Mouse (Mus musculus): ENCODE measurements around the gene Prpf3. TPM values are rescaled to one million over a fixed set of nuclear protein-coding genes. Genes with fewer than 3 reads are reported as not detected.
"Not testable (repeated sequence)": the region's sequence is repeated elsewhere in the genome, so short reads cannot be mapped to it uniquely, and the experiment has no call there.

Prpf3 gene
- total and polyA plus RNA-seq, 2 experiments from 2014 or later: 14.3 to 24.9 TPM

- H3K36me3 ChIP-seq (ENCODE audit: insufficient read depth): no peaks in the 10 kb centered on the region
- ATAC-seq (peak; percentile 5; the same call in 1 of the 2 replicates), DNase-seq (peak; percentile 36)
- 31% methylated on average over 10 of the region's 10 CpGs for WGBS
- H3K4me1 ChIP-seq (ENCODE audit: insufficient read depth): peaks cover 27% of the 10 kb centered on the region; the same call in 1 of the 2 replicates
- peak overlapping the region; percentile 57 for H3K9ac ChIP-seq
- TF ChIP-seq CTCF (IDR thresholded peaks at IDR 0.05; ENCODE audit: low read depth): peak; percentile 34; the same call in 1 of the 2 replicates
- no peaks in the 10 kb centered on the region for H3K27me3 ChIP-seq (ENCODE audit: insufficient read depth, low read length)
- H3K4me2 ChIP-seq (ENCODE audit: low read depth): peak overlapping the region; percentile 46
- peak overlapping the region; percentile 53 for H3K4me3 ChIP-seq (ENCODE audit: low read depth, low read length)
- peak overlapping the region; percentile 100 for H3K27ac ChIP-seq (ENCODE audit: low read depth, low read length)
- no peaks in the 10 kb centered on the region for H3K9me3 ChIP-seq (ENCODE audit: low read length)
Observed at GRCm38 (mm10) chr3:95820046-95821010, 35.4 kb downstream of the Prpf3 start.

GRCm38 (mm10) chr3:95819351-95819985 is 36.2 kb downstream of the Prpf3 start:
- peaks cover 27% of the 10 kb centered on the region; the same call in 1 of the 2 replicates for H3K4me1 ChIP-seq (ENCODE audit: insufficient read depth)
- under 1% methylated on average over 49 of the region's 49 CpGs for WGBS

GRCm38 (mm10) chr3:95818571-95819288 is 37.0 kb downstream of the Prpf3 start, which contains the start of gene Rprd2:
Gene Rprd2, minus strand, starts transcription at chr3:95818863.
- peak within 1 kb of the TSS; percentile 61 for H3K4me2 ChIP-seq (ENCODE audit: low read depth)
- H3K4me1 ChIP-seq (ENCODE audit: insufficient read depth): peaks cover 27% of the 10 kb centered on the region; the same call in 1 of the 2 replicates
- ATAC-seq (peak; percentile 49), DNase-seq (peak; percentile 87)
- WGBS: under 1% methylated on average over 58 of the region's 60 CpGs
- H3K9me3 ChIP-seq (ENCODE audit: low read length): no peaks in the 10 kb centered on the region
- TF ChIP-seq CTCF (IDR thresholded peaks at IDR 0.05; ENCODE audit: low read depth): peak; percentile 26; the same call in 1 of the 2 replicates
- peak within 1 kb of the TSS; percentile 96 for H3K9ac ChIP-seq
- peak within 1 kb of the TSS; percentile 53 for H3K4me3 ChIP-seq (ENCODE audit: low read depth, low read length)
- no peaks in the 10 kb centered on the region for H3K27me3 ChIP-seq (ENCODE audit: insufficient read depth, low read length)
- peak within 1 kb of the TSS; percentile 100 for H3K27ac ChIP-seq (ENCODE audit: low read depth, low read length)
- H3K36me3 ChIP-seq (ENCODE audit: insufficient read depth): no peaks in the 10 kb centered on the region

More at GRCm38 (mm10) chr3:95819351-95819985, 36.2 kb downstream of the Prpf3 start:
- TF ChIP-seq CTCF (IDR thresholded peaks at IDR 0.05; ENCODE audit: low read depth): peak; percentile 42; the same call in 1 of the 2 replicates
- ATAC-seq (peak; percentile 96), DNase-seq (peak; percentile 100)
- no peaks in the 10 kb centered on the region for H3K27me3 ChIP-seq (ENCODE audit: insufficient read depth, low read length)
- peak overlapping the region; percentile 53 for H3K4me3 ChIP-seq (ENCODE audit: low read depth, low read length)
- peak overlapping the region; percentile 57 for H3K9ac ChIP-seq
- H3K9me3 ChIP-seq (ENCODE audit: low read length): no peaks in the 10 kb centered on the region
- no peaks in the 10 kb centered on the region for H3K36me3 ChIP-seq (ENCODE audit: insufficient read depth)
- H3K4me2 ChIP-seq (ENCODE audit: low read depth): peak overlapping the region; percentile 46
- peak overlapping the region; percentile 100 for H3K27ac ChIP-seq (ENCODE audit: low read depth, low read length)

- Histone ChIP-seq H3K9ac (peak overlapping the region; percentile 96), H3K27ac (ENCODE audit: low read depth, low read length) (peak overlapping the region; percentile 100), H3K4me3 (ENCODE audit: low read depth, low read length) (peak overlapping the region; percentile 53), H3K4me1 (ENCODE audit: insufficient read depth) (peaks cover 27% of the 10 kb centered on the region; the same call in 1 of the 2 replicates), H3K4me2 (ENCODE audit: low read depth) (peak overlapping the region; percentile 61), H3K9me3 (ENCODE audit: low read length) (no peaks in the 10 kb centered on the region), H3K27me3 (ENCODE audit: insufficient read depth, low read length) (no peaks in the 10 kb centered on the region), H3K36me3 (ENCODE audit: insufficient read depth) (no peaks in the 10 kb centered on the region)
- peak; percentile 54 for DNase-seq
- WGBS: under 1% methylated on average over 21 of the region's 21 CpGs
- no peak for ATAC-seq
- TF ChIP-seq CTCF (IDR thresholded peaks at IDR 0.05; ENCODE audit: low read depth): no peak
Observed at GRCm38 (mm10) chr3:95818026-95818511, 37.6 kb downstream of the Prpf3 start.

- no peak overlapping the region for H3K9ac ChIP-seq
- no peaks in the 10 kb centered on the region for H3K9me3 ChIP-seq (ENCODE audit: low read length)
- DNase-seq (no peak), ATAC-seq (no peak)
- no peaks in the 10 kb centered on the region for H3K27me3 ChIP-seq (ENCODE audit: insufficient read depth, low read length)
- H3K27ac ChIP-seq (ENCODE audit: low read depth, low read length): no peak overlapping the region
- WGBS: 91% methylated on average over 3 of the region's 3 CpGs
- peaks cover 27% of the 10 kb centered on the region; the same call in 1 of the 2 replicates for H3K4me1 ChIP-seq (ENCODE audit: insufficient read depth)
- H3K36me3 ChIP-seq (ENCODE audit: insufficient read depth): no peaks in the 10 kb centered on the region
- no peak for TF ChIP-seq CTCF (IDR thresholded peaks at IDR 0.05; ENCODE audit: low read depth)
- H3K4me2 ChIP-seq (ENCODE audit: low read depth): peak overlapping the region; percentile 61; the same call in 1 of the 2 replicates
- H3K4me3 ChIP-seq (ENCODE audit: low read depth, low read length): no peak overlapping the region; the same call in 1 of the 2 replicates
Observed at GRCm38 (mm10) chr3:95816681-95817080, 39.0 kb downstream of the Prpf3 start.

GRCm38 (mm10) chr3:95808384-95808783 is 47.3 kb downstream of the Prpf3 start:
- peaks cover 7% of the 10 kb centered on the region; the same call in 1 of the 2 replicates for H3K36me3 ChIP-seq (ENCODE audit: insufficient read depth)
- no peak overlapping the region for H3K4me3 ChIP-seq (ENCODE audit: low read depth, low read length)
- no peak for ATAC-seq
- H3K9me3 ChIP-seq (ENCODE audit: low read length): no peaks in the 10 kb centered on the region
- no peak overlapping the region for H3K27ac ChIP-seq (ENCODE audit: low read depth, low read length)
- no peaks in the 10 kb centered on the region for H3K27me3 ChIP-seq (ENCODE audit: insufficient read depth, low read length)
- no peak overlapping the region for H3K9ac ChIP-seq
- 56% methylated on average over 2 of the region's 2 CpGs for WGBS
- no peak overlapping the region for H3K4me2 ChIP-seq (ENCODE audit: low read depth)
- no peak for TF ChIP-seq CTCF (IDR thresholded peaks at IDR 0.05; ENCODE audit: low read depth)
- no peak for DNase-seq
- H3K4me1 ChIP-seq (ENCODE audit: insufficient read depth): no peaks in the 10 kb centered on the region

GRCm38 (mm10) chr3:95807630-95808029 is 48.1 kb downstream of the Prpf3 start:
- not testable (repeated sequence) for DNase-seq

More at GRCm38 (mm10) chr3:95807630-95808029, 48.1 kb downstream of the Prpf3 start:
- H3K9me3 ChIP-seq (ENCODE audit: low read length); H3K27ac ChIP-seq (ENCODE audit: low read depth, low read length); H3K4me3 ChIP-seq (ENCODE audit: low read depth, low read length); H3K27me3 ChIP-seq (ENCODE audit: insufficient read depth, low read length); H3K9ac ChIP-seq; H3K36me3 ChIP-seq (ENCODE audit: insufficient read depth); H3K4me2 ChIP-seq (ENCODE audit: low read depth); H3K4me1 ChIP-seq (ENCODE audit: insufficient read depth); ATAC-seq: not testable (repeated sequence)
- WGBS: 83% methylated on average over 4 of the region's 6 CpGs

All from forebrain, postnatal 0 days (tissue).